Mouse (Mus musculus): ENCODE results near the gene Dlg2. TPM values are rescaled to one million over a fixed set of nuclear protein-coding genes. Genes with fewer than 3 reads are reported as not detected.

Dlg2 gene
- polyA plus RNA-seq, 1 experiment, result 38.6 TPM

GRCm38 (mm10) chr7:91045742-91046098, 569.2 kb downstream of the Dlg2 start:
- TF ChIP-seq CTCF (IDR thresholded peaks at IDR 0.05; ENCODE audit: borderline replicate concordance, extremely low read depth, insufficient read depth, insufficient read length) (no peak), POLR2A (IDR thresholded peaks at IDR 0.05; ENCODE audit: borderline replicate concordance, extremely low read depth, insufficient read depth, insufficient read length, poor library complexity, severe bottlenecking) (no peak)
- DNase-seq (ENCODE audit: low read depth), result no peak

GRCm38 (mm10) chr7:91063297-91064040, 587.0 kb downstream of the Dlg2 start:
- DNase-seq (ENCODE audit: low read depth), result peak; percentile 53
- TF ChIP-seq CTCF (IDR thresholded peaks at IDR 0.05; ENCODE audit: borderline replicate concordance, extremely low read depth, insufficient read depth, insufficient read length), result no peak
- TF ChIP-seq POLR2A (IDR thresholded peaks at IDR 0.05; ENCODE audit: borderline replicate concordance, extremely low read depth, insufficient read depth, insufficient read length, poor library complexity, severe bottlenecking), result no peak

GRCm38 (mm10) chr7:91071751-91072707, 595.6 kb downstream of the Dlg2 start:
- TF ChIP-seq POLR2A (IDR thresholded peaks at IDR 0.05; ENCODE audit: borderline replicate concordance, extremely low read depth, insufficient read depth, insufficient read length, poor library complexity, severe bottlenecking) (no peak), CTCF (IDR thresholded peaks at IDR 0.05; ENCODE audit: borderline replicate concordance, extremely low read depth, insufficient read depth, insufficient read length) (no peak)
- DNase-seq (ENCODE audit: low read depth), result no peak

GRCm38 (mm10) chr7:91086071-91086470, 609.6 kb downstream of the Dlg2 start:
- TF ChIP-seq POLR2A (IDR thresholded peaks at IDR 0.05; ENCODE audit: borderline replicate concordance, extremely low read depth, insufficient read depth, insufficient read length, poor library complexity, severe bottlenecking) (no peak), CTCF (IDR thresholded peaks at IDR 0.05; ENCODE audit: borderline replicate concordance, extremely low read depth, insufficient read depth, insufficient read length) (no peak)
- no peak for DNase-seq (ENCODE audit: low read depth)

GRCm38 (mm10) chr7:91089211-91089930, 612.9 kb downstream of the Dlg2 start:
- peak; percentile 34 for DNase-seq (ENCODE audit: low read depth)

DNA sequence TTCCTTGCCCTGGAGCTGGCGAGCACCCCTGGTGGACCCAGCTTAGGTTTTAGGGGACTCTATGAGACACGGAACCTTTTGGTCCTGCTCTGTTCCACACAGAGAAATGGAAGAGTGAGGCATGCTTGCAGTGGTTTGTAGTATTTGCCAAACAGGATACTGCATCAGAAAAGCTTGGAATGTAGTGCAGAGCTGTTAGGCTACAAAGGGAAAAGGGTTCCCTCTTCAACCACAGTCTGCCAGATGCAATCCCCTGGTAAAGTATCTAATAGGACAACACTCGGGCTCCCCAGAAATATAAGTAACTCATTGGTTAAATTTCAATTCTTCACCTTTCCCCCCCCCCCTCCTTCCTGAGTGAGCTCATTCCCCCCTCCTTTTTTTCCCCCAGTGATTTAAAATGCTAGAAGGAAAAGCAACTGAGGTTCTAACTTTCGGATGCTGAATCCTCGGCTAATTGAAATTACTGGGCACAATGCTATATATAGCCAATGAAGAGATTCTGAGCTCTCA, 613.9 kb downstream of the Dlg2 start:
- TF ChIP-seq POLR2A (IDR thresholded peaks at IDR 0.05; ENCODE audit: borderline replicate concordance, extremely low read depth, insufficient read depth, insufficient read length, poor library complexity, severe bottlenecking), result no peak
- no peak for TF ChIP-seq CTCF (IDR thresholded peaks at IDR 0.05; ENCODE audit: borderline replicate concordance, extremely low read depth, insufficient read depth, insufficient read length)
- no peak for DNase-seq (ENCODE audit: low read depth)

More at GRCm38 (mm10) chr7:91089211-91089930, 612.9 kb downstream of the Dlg2 start:
- no peak for TF ChIP-seq CTCF (IDR thresholded peaks at IDR 0.05; ENCODE audit: borderline replicate concordance, extremely low read depth, insufficient read depth, insufficient read length)
- no peak for TF ChIP-seq POLR2A (IDR thresholded peaks at IDR 0.05; ENCODE audit: borderline replicate concordance, extremely low read depth, insufficient read depth, insufficient read length, poor library complexity, severe bottlenecking)

- no peak for TF ChIP-seq POLR2A (IDR thresholded peaks at IDR 0.05; ENCODE audit: borderline replicate concordance, extremely low read depth, insufficient read depth, insufficient read length, poor library complexity, severe bottlenecking)
- no peak for TF ChIP-seq CTCF (IDR thresholded peaks at IDR 0.05; ENCODE audit: borderline replicate concordance, extremely low read depth, insufficient read depth, insufficient read length)
- peak; percentile 61 for DNase-seq (ENCODE audit: low read depth)
Observed at GRCm38 (mm10) chr7:91090830-91091683, 614.6 kb downstream of the Dlg2 start.

DNA sequence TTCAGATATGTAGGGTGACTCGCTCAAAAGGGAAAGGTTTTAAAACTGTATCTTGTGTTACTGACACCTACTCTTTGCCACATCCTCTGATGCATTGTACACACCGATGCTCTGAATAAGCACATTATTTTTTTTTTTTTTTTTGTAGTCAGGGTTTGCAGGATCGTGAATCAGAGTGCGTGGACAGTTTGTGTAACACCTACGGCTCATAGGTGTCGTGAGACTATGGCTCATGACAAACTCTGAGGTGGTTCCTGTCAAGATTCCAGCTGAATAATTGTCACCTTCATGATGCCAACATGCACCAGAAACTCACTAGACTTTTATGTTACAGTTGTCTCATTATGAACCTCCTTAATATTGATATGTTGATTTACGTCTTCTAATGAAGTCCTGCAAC, 620.0 kb downstream of the Dlg2 start:
- peak; percentile 18 for DNase-seq (ENCODE audit: low read depth)
- TF ChIP-seq POLR2A (IDR thresholded peaks at IDR 0.05; ENCODE audit: borderline replicate concordance, extremely low read depth, insufficient read depth, insufficient read length, poor library complexity, severe bottlenecking) (no peak), CTCF (IDR thresholded peaks at IDR 0.05; ENCODE audit: borderline replicate concordance, extremely low read depth, insufficient read depth, insufficient read length) (no peak)

GRCm38 (mm10) chr7:91098521-91098920, 622.0 kb downstream of the Dlg2 start:
- TF ChIP-seq POLR2A (IDR thresholded peaks at IDR 0.05; ENCODE audit: borderline replicate concordance, extremely low read depth, insufficient read depth, insufficient read length, poor library complexity, severe bottlenecking) (no peak), CTCF (IDR thresholded peaks at IDR 0.05; ENCODE audit: borderline replicate concordance, extremely low read depth, insufficient read depth, insufficient read length) (no peak)

DNA sequence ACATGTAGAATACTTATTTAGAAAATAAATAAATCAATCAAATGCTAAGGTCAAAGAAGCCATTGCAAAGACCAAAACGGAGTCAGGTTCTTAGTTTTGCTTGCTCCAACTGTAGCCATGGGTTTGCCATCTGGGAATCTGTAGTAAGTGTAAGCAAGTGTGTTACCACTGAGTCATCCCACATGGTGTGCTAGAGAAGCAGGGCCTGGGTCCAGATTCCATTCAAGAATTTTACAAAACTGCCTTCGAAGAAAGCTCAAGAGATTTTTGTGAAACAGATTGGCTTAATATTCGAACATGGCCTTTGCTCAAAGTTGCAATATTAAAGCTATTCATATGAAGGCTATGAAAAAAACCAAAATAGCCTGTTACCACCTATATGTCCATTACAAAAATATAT, 633.1 kb downstream of the Dlg2 start:
- TF ChIP-seq CTCF (IDR thresholded peaks at IDR 0.05; ENCODE audit: borderline replicate concordance, extremely low read depth, insufficient read depth, insufficient read length) (no peak), POLR2A (IDR thresholded peaks at IDR 0.05; ENCODE audit: borderline replicate concordance, extremely low read depth, insufficient read depth, insufficient read length, poor library complexity, severe bottlenecking) (no peak)
- DNase-seq (ENCODE audit: low read depth), result peak; percentile 30

More at GRCm38 (mm10) chr7:91098521-91098920, 622.0 kb downstream of the Dlg2 start:
- DNase-seq (ENCODE audit: low read depth), result no peak

Measured in brain, embryonic 14.5 days (tissue).